ENCODE assay signal across 1 mouse cellular context in the genomic region with DNA sequence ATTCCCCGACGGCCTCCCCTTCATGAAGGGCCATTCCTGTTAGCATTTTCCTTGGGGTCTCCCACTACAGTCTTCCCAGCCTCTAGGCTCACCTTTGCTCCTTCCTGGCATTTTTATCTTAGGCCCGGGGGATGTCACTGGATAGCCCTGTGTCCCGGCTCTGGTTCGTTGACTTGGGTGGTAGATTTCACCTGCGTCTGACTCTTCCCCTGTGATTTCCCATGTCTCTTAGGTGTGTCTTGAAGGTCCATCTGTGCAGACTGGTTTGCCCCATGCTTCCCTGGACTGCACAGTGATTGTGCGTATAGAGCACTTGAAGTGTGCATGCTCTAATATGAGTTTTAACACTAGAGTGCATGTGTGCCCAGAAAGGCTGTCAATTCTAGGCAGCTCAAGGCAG.
TF ChIP-seq lines count a peak whose summit lies in the region.

No protein-coding gene starts in this region.

TF ChIP-seq in MEL, 35 proteins besides CTCF, POLR2A, EP300 and RAD21 (continued from another document):
- TF ChIP-seq E2F4 (IDR thresholded peaks at IDR 0.05; ENCODE audit: borderline replicate concordance, low read depth, low read length) (no peak), ZC3H11A (IDR thresholded peaks at IDR 0.05; ENCODE audit: low read depth, low read length) (no peak), MYB (IDR thresholded peaks at IDR 0.05; ENCODE audit: low read depth, low read length) (no peak), USF2 (IDR thresholded peaks at IDR 0.05; ENCODE audit: borderline replicate concordance in 1 of 2, insufficient read depth in 1 of 2, low read depth in 1 of 2, low read length in 2 of 2) (no peak)
